Mouse (Mus musculus): Measurements from ENCODE around the gene Clk1.

- no peak for TF ChIP-seq POLR2A (IDR thresholded peaks at IDR 0.05; ENCODE audit: borderline replicate concordance, extremely low read depth, insufficient read depth, insufficient read length, poor library complexity, severe bottlenecking)
- no peak for TF ChIP-seq CTCF (IDR thresholded peaks at IDR 0.05; ENCODE audit: borderline replicate concordance, extremely low read depth, insufficient read depth, insufficient read length)
Measured at GRCm38 (mm10) chr1:58465042-58465441, 41.2 kb upstream of the Clk1 start.

Measured in brain, embryonic 14.5 days (tissue).